ENCODE assay signal across 24 mouse cellular contexts in genomic region chr1:25775440-25776130, GRCm38 (mm10). TPM values are rescaled to one million over a fixed set of nuclear protein-coding genes. Genes with fewer than 3 reads are reported as not detected.
DNase-seq lines count a peak whose midpoint lies in the region; ATAC-seq lines count a peak whose summit lies in the region.
"Had no signal": no experiment of that assay in that cellular context is flagged by ENCODE, and none has a peak within 500 bp of the region (broad histone marks: within the 10 kb centered on the region; RNA-seq: fewer than 3 reads in every experiment).

No protein-coding gene starts in this region.

- peak; percentile 37 for DNase-seq in cerebellum, adult 9-11 months
- no peak for DNase-seq in cerebellum, adult 11-12 months
- no peak for DNase-seq in frontal cortex, postnatal 10 days (ENCODE audit: low spot score in 2 of 2)
- DNase-seq in layer of hippocampus, adult 9-10 months (ENCODE audit: low spot score) = peak; percentile 43
- DNase-seq in layer of hippocampus, adult 8-10 months (ENCODE audit: low spot score in 2 of 2) = no peak
- DNase-seq in kidney, adult 9 months = no peak
- DNase-seq: adrenal gland, postnatal 10 days; gastrocnemius, adult 2 months; gastrocnemius, postnatal 36 days; heart, adult 2 months; heart, postnatal 4 days; kidney, adult 11 months; kidney, postnatal 25 days; lung, embryonic 14.5 days; lung, postnatal 14 days; midbrain, embryonic 14.5 days; retina, postnatal 1 day; right cerebral cortex, postnatal 14 days had no signal

- ATAC-seq in frontal cortex, adult (ENCODE audit: low TSS enrichment) = peak; percentile 57
- ATAC-seq: inflammation-experienced regulatory T-cells, adult 6 months; Patski had no signal

RNA-seq across cellular contexts. Expression of gene Adgrb3, which starts 53.9 kb away (rescaled TPM):
- 100 to 1,000 TPM; 101 to 114 (median 108) TPM for total RNA-seq in layer of hippocampus, adult 8-10 months (2022)
- total RNA-seq: gastrocnemius, adult 2 months; heart, adult 2 months; liver, adult 2 months; MEL; monocyte, adult 5-6 weeks had no signal

Comparison
In these comparisons a context has a peak if more than half of its experiments do, and no peak if none do; other contexts are left out.
1. DNase-seq: peak in cerebellum, adult 9-11 months (single experiment) and layer of hippocampus, adult 9-10 months (single experiment); none in cerebellum, adult 11-12 months (single experiment), frontal cortex, postnatal 10 days (0 of 2), layer of hippocampus, adult 8-10 months (0 of 2) and kidney, adult 9 months (single experiment).